Mouse (Mus musculus): ENCODE data around the gene Lpp. TPM values are rescaled to one million over a fixed set of nuclear protein-coding genes. Genes with fewer than 3 reads are reported as not detected.

Gene Lpp
- total and polyA plus RNA-seq, 3 experiments: not detected

DNA sequence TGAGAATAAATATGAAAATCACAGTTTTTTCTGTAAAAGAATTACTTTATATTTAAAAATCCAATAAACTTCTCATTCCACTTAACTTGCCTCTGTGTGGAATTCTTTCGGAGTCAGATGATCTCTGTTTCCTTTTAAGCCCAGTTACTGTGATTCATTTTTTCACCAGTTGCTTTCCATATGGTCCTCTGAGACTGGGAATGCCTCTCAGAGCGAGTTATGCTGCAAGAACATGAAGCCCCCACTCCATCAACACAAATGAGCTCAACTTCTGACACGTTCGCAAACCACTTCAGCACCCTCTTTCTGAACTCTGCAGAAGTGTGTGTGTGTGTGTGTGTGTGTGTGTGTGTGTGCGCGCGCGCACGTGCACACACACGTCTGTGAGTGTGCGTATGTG, 599.2 kb downstream of the Lpp start:
- no peaks in the 10 kb centered on the region for H3K79me2 ChIP-seq (ENCODE audit: control insufficient read depth, insufficient read depth, low read length, poor library complexity)
- no peak for DNase-seq (ENCODE audit: low read depth, low spot score)
- no peaks in the 10 kb centered on the region for H3K9me3 ChIP-seq (replicated peaks; ENCODE audit: insufficient read depth, low read length)
- no peak overlapping the region for H3K9ac ChIP-seq (ENCODE audit: control insufficient read depth, low read depth, low read length, poor library complexity, severe bottlenecking)
- no peaks in the 10 kb centered on the region for H3K36me3 ChIP-seq (ENCODE audit: control insufficient read depth in 1 of 2, insufficient read depth in 2 of 2, low read length in 2 of 2)
- no peaks in the 10 kb centered on the region for H3K4me1 ChIP-seq (ENCODE audit: control insufficient read depth in 1 of 2, insufficient read depth in 2 of 2, low read length in 2 of 2)
- TF ChIP-seq TAL1 (IDR thresholded peaks at IDR 0.05; ENCODE audit: low read length) (no peak), CHD2 (IDR thresholded peaks at IDR 0.05; ENCODE audit: low read length) (no peak), POLR2A (IDR thresholded peaks at IDR 0.05; ENCODE audit: control insufficient read depth in 1 of 2, insufficient read depth in 1 of 2, low read depth in 1 of 2, low read length in 2 of 2, poor library complexity in 1 of 2) (no peak), EP300 (IDR thresholded peaks at IDR 0.05; ENCODE audit: low read depth in 1 of 2, low read length in 2 of 2) (no peak), CHD1 (IDR thresholded peaks at IDR 0.05; ENCODE audit: low read depth, low read length) (no peak), RCOR1 (IDR thresholded peaks at IDR 0.05; ENCODE audit: low read depth, low read length) (no peak), TCF12 (IDR thresholded peaks at IDR 0.05; ENCODE audit: low read depth, low read length) (no peak), SMC3 (IDR thresholded peaks at IDR 0.05; ENCODE audit: low read depth, low read length) (no peak), ZNF384 (IDR thresholded peaks at IDR 0.05; ENCODE audit: low read depth, low read length) (no peak), POLR2AphosphoS5 (IDR thresholded peaks at IDR 0.05; ENCODE audit: borderline replicate concordance, low read depth, low read length) (no peak), MYB (IDR thresholded peaks at IDR 0.05; ENCODE audit: low read depth, low read length) (no peak), RAD21 (IDR thresholded peaks at IDR 0.05; ENCODE audit: low read depth, low read length) (no peak), USF2 (IDR thresholded peaks at IDR 0.05; ENCODE audit: borderline replicate concordance in 1 of 2, insufficient read depth in 1 of 2, low read depth in 1 of 2, low read length in 2 of 2) (no peak), MAZ (IDR thresholded peaks at IDR 0.05; ENCODE audit: low read depth, low read length) (no peak), BHLHE40 (IDR thresholded peaks at IDR 0.05; ENCODE audit: borderline replicate concordance, low read depth, low read length) (no peak), UBTF (IDR thresholded peaks at IDR 0.05; ENCODE audit: borderline replicate concordance, insufficient read depth, low read depth, low read length) (no peak), NELFE (IDR thresholded peaks at IDR 0.05; ENCODE audit: low read depth, low read length) (no peak), ZKSCAN1 (IDR thresholded peaks at IDR 0.05; ENCODE audit: low read depth, low read length) (no peak)
- H3K27ac ChIP-seq (ENCODE audit: control insufficient read depth, low read depth, low read length): no peak overlapping the region
- no peak overlapping the region for H3K4me3 ChIP-seq (ENCODE audit: control insufficient read depth in 1 of 2, insufficient read depth in 1 of 2, low read depth in 2 of 2, low read length in 2 of 2)
- H3K27me3 ChIP-seq (ENCODE audit: control insufficient read depth in 1 of 2, insufficient read depth in 2 of 2, low read length in 2 of 2): no peaks in the 10 kb centered on the region

DNA sequence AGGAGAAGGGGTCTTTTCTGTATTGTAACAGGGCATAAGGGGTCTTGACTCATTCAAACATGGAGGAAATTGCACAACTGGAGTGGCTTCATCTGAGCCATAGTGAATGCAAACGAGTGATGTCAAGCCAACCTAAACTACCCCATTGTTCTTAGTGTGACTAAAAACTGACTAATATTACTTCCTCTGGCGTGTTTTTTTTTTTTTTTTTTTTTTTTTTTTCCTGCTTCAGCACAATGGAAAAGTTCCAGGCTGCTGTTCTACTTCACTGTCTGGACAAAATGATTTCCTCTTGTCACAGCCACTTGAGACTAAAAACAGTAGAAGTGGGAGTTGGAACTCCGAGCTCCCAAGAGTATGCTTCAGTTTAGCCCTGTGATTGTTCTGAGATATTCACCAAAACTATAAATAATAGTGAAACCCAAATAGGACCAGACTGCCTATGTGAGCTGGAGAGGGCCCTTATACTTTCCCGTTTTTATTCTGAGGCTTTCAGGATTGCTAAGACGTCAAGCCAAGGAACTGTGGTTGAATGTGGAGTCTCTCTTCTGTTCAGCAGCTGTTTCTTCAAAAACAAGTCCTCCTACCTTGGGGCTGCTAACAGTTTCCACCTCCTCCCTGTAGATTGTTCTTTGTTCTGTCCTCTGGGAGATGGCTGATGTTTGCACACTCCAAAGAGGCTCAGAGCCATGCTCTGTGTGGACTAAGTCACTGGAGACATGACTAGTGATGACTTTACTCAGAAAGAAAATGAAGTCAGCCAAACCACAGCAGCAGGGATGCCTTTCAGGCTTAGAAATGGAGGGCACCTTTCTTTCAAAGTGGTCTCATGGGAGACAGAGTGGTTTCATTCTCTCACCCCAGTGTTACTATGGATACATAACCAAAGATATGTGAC, 617.9 kb downstream of the Lpp start:
- H3K4me1 ChIP-seq (ENCODE audit: control insufficient read depth in 1 of 2, insufficient read depth in 2 of 2, low read length in 2 of 2): no peaks in the 10 kb centered on the region
- no peaks in the 10 kb centered on the region for H3K36me3 ChIP-seq (ENCODE audit: control insufficient read depth in 1 of 2, insufficient read depth in 2 of 2, low read length in 2 of 2)
- TF ChIP-seq USF1 (IDR thresholded peaks at IDR 0.05; ENCODE audit: low read depth, low read length): no peak
- TF ChIP-seq MAFK (IDR thresholded peaks at IDR 0.05; ENCODE audit: borderline replicate concordance, low read depth, low read length): no peak
- no peak for TF ChIP-seq EP300 (IDR thresholded peaks at IDR 0.05; ENCODE audit: low read depth in 1 of 2, low read length in 2 of 2)
- no peak for TF ChIP-seq CHD1 (IDR thresholded peaks at IDR 0.05; ENCODE audit: low read depth, low read length)
- TF ChIP-seq USF2 (IDR thresholded peaks at IDR 0.05; ENCODE audit: borderline replicate concordance in 1 of 2, insufficient read depth in 1 of 2, low read depth in 1 of 2, low read length in 2 of 2): no peak
- TF ChIP-seq ZNF384 (IDR thresholded peaks at IDR 0.05; ENCODE audit: low read depth, low read length): no peak
- TF ChIP-seq MYC (IDR thresholded peaks at IDR 0.05; ENCODE audit: low read depth, low read length): no peak
- no peak for TF ChIP-seq ETS1 (IDR thresholded peaks at IDR 0.05; ENCODE audit: low read depth, low read length)
- TF ChIP-seq NELFE (IDR thresholded peaks at IDR 0.05; ENCODE audit: low read depth, low read length): no peak
- TF ChIP-seq ZC3H11A (IDR thresholded peaks at IDR 0.05; ENCODE audit: low read depth, low read length): no peak
- H3K27ac ChIP-seq (ENCODE audit: control insufficient read depth, low read depth, low read length): no peak overlapping the region
- H3K4me3 ChIP-seq (ENCODE audit: control insufficient read depth in 1 of 2, insufficient read depth in 1 of 2, low read depth in 2 of 2, low read length in 2 of 2): no peak overlapping the region
- H3K27me3 ChIP-seq (ENCODE audit: control insufficient read depth in 1 of 2, insufficient read depth in 2 of 2, low read length in 2 of 2): no peaks in the 10 kb centered on the region
- DNase-seq (ENCODE audit: low read depth, low spot score): no peak
- H3K9me3 ChIP-seq (replicated peaks; ENCODE audit: insufficient read depth, low read length): no peaks in the 10 kb centered on the region
- no peaks in the 10 kb centered on the region for H3K79me2 ChIP-seq (ENCODE audit: control insufficient read depth, insufficient read depth, low read length, poor library complexity)
- H3K9ac ChIP-seq (ENCODE audit: control insufficient read depth, low read depth, low read length, poor library complexity, severe bottlenecking): no peak overlapping the region
